Mouse (Mus musculus) right cerebral cortex, postnatal 36 days (tissue): ENCODE results near the gene Tbrg1.
A peak's percentile ranks its signal among the peaks of the same experiment; 100 is the strongest.

Experiments
- DNase-seq, 2 experiments: peaks; one replicate each; pipeline ENCODE4 v3.0.0; 2022; ENCODE audit warnings: low spot score in 2 of 2, mixed read lengths in 1 of 2

The Tbrg1 gene

GRCm38 (mm10) chr9:37656931-37657481, at the start of gene Tbrg1:
TSS of gene Tbrg1 (minus strand) at chr9:37657312.
- peak; percentile 71 to 74 for DNase-seq

DNA sequence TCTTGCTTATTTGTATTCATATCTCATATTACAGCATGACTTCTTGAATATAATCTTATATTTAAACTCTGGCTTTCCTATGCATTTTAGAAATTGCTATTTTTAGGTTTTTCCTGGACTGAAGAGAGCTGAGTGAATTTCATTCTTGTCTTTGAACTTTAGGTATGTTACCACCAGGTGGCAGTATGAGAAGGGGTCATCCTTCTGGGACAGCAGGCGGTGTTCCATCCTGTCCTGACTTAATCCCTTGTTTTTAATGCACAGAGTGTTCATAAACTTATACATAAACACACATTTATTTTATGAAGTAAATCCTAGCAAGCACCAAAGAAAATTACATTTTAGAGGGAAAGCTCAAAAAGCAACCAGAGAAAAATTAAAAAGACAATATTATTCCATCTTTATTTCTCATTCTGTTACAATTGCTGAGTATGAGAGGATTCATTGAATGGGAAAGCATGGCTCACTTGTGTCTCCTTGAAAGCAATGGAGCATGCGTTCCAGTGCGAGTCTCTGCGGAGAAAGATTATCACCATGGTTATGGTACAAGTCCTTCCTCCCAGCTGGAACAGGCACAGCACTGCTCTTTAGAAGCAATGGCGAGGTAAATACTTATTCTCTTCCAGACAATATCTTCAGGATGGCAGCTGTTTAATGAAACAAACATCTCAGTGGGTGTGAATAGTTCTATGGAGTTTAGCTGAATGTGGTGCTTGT, 33.0 kb upstream of the Tbrg1 start:
- DNase-seq = no peak

DNA sequence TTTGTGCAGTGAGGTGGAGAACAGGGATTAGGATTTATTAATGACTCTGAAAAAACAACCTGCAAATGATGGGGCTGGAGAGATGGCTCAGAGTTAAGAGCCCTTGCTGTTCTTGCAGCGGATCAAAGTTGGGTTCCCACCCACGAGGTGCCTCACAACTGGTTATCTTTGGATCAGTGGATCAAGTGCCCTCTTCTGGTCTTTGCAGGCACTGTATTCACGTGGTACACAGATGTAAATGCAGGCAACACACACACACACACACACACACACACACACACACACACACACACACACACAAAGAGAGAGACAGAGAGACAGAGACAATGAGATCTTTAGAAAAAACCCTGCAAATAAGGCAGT, 30.8 kb upstream of the Tbrg1 start:
- no peak for DNase-seq

- no peak for DNase-seq
Measured at GRCm38 (mm10) chr9:37687288-37687940, 30.3 kb upstream of the Tbrg1 start.

DNA sequence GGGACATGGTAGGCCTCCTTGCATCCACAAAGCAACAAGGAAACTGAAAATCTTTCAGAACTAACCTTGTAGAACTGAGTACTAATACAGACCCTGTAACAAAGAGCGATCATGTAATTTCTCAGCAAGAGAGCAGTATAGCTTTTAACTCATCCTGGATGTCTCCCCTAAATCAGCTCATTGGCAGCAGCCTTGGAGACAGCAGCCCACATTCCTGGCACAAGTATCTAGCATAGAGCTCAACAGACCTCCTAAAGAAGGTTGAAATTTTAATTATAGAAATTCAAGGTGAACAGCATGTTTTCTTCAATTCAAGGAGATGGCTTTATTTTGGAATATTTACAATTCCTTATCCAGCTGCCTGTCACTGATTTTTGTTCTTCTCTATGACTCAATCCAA, 24.0 kb upstream of the Tbrg1 start:
- DNase-seq = no peak

DNA sequence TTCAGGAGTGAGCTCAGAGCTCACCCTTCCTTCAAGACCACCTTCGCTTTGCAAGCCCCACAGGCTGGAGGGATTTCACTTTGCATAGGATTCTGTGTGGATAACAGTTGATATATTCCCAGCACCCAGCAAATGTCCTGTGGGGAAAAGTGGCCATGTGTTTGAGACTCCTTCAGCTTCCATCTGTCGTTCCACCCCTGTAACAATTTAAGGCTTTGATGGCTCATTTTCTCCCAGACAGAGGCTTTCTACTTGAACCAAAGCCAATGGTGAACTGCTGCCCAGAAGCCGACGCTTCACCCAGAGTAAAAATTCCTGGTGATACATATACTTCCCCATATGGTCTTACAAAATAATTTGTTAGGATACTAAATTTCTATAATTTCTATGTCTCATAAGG, 18.2 kb upstream of the Tbrg1 start:
- peak; percentile 28 to 74 for DNase-seq

GRCm38 (mm10) chr9:37670261-37670660, 13.1 kb upstream of the Tbrg1 start:
- no peak for DNase-seq

DNA sequence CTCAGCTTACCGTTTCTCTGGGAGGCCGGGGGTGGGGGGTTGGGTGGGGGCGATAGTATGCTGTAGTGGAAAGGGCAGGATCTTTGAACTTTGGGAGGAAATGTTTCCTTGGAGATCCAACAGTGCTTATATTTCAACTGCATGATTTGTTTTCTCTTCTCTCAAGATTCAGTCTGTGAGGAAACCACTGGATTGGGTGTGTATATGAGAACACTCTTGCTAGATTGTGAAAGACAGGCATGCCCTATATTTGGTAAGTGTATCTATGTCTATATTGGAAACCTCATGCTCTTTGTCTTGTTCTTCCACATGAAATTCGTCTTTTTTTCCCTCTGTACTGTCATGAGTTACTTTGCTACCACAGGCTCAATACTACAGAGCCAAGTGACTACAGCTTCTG, 12.6 kb upstream of the Tbrg1 start:
- DNase-seq = no peak

DNA sequence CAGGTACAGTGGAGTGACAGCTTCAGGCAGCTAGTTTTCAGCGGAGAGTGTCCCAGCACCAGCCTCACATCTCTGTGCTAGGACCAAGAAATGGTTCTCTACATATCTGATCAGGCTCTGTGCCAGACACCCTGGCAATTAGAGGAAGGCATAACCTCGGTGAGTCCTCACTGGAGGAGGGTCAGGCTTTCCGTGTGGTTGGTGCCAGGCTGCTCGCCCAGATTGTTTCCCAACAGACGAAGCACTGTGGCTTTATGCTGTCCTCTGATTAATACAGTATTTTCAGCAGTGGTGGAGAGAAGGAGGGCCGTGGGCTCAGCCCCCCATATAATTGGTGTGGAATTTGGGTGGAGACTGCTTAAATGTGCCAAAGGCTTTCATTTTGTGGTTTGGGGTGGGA, 12.0 kb upstream of the Tbrg1 start, which contains the start of gene Panx3:
Gene Panx3, minus strand, starts transcription at position 121 of the 400 bp plus-strand sequence.
- DNase-seq = no peak

DNA sequence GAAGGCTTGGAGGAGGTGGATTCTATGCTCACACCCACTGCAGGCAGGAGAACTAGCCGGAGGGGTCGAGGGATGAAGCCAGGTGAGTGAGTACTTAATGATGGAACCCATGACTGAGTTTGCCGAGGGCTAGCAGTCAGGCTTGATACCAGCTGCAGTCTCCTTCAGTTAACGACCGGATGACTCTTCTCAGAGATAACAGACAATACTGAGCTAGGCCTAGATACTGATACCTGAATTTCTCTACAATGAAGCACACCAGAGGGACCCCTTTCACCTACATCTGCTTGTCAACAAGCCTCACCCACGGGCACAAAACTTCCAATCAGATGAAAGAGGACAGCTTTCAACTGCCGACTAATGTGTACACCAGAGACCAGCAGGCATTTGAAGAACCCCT, 8.9 kb upstream of the Tbrg1 start:
- no peak for DNase-seq

DNA sequence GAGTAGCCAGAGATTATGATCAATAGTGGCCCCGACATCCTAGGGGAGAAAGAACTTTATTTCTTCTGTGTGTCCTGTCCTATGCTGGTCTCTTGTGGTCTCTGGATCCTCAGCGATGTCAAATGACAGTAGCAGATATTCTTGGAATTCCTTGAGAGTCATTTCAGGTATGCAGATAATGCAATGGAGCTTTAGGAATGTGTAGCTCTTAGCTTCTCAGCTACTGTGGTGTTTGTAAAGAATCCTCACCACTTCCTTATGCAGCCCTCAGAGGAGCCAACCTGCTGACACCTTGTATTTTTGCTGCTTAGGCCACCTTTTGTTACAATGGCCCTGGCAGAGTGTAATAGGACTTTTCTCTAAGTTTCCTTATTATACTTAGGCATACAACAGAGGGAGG, 7.5 kb upstream of the Tbrg1 start:
- DNase-seq = no peak

GRCm38 (mm10) chr9:37663210-37663609, 6.1 kb upstream of the Tbrg1 start:
- DNase-seq = no peak

DNA sequence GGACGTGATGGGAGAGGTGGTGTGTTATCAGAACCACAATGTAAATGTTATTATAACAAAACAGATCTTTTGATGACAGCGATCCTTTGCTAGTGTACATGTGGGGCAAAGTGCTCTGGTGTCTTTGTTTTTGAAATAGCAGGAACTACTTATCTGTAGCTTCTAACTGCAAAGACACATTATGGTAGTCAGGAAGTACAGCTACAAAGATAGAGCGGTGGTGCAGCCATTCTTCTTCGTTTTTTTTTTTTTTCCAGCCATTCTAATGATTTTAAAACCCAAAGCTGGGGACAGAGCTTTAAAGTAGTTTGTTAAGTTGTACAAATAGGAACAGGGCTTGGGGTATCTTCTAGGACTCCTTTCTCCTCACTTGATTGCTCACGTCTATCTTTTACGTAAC, 2.3 kb upstream of the Tbrg1 start:
- no peak for DNase-seq

DNA sequence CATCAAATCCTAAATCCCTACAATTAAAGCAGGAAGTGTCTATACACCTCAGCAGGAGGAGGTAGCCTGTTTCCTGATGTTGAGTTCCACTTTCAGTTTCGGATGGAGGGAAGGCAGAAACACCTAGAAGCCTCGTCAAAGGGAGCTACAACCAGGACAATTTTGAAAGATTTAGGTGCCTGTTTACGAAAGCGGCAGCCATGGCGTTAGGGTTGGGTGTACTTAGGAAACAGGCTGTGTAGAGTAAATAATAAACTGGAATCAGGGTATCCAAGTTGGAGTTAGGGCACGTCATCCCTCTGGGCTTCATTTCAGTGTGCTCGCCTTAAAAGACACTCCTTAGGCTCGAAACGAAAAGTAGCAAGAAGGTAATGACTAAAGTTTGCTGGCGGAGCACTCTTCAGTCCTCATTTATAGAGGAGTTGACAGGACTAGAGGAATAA, 652 bp downstream of the Tbrg1 start:
- DNase-seq = no peak

DNA sequence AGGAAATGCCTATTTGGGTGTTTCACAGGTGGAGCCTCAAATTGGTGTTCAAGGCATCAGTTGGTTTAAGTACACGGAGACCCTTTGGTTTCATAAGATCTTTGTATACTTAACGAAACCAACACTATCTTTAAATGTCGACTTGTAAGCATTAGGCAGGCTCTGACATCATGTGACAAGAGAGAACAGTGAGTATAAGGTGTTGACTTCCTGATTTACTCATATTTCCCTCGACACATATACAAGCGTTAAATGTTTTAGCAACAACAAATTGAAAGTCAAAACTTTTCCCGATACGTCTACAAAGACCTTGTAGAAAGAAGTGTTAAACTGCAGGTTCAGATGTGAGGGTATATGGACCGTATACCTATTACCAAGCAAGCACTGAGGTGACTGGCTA, 1.2 kb downstream of the Tbrg1 start:
- no peak for DNase-seq

DNA sequence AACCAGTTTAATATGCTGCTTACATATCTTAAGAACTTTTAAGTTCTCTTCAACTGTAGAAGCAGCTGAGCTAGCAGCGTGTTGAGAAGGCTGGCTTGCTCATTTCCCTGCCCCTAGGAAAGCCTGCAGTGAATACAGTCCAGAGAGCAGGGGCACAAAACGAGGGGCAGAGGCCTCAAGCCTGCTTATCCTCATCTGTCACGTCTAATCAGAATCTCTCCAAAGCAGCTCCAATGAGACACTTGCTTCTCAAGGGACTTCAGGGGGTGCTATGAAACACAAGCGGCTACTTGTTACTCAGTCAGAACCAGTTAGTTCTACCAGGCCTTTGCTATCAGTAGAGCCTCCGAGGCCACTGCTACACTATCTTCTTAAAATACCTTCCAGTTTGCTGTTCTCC, 3.3 kb downstream of the Tbrg1 start:
- no peak for DNase-seq

GRCm38 (mm10) chr9:37650639-37651038, 6.5 kb downstream of the Tbrg1 start:
- no peak for DNase-seq

GRCm38 (mm10) chr9:37646246-37646645, 10.9 kb downstream of the Tbrg1 start:
- DNase-seq = no peak

DNA sequence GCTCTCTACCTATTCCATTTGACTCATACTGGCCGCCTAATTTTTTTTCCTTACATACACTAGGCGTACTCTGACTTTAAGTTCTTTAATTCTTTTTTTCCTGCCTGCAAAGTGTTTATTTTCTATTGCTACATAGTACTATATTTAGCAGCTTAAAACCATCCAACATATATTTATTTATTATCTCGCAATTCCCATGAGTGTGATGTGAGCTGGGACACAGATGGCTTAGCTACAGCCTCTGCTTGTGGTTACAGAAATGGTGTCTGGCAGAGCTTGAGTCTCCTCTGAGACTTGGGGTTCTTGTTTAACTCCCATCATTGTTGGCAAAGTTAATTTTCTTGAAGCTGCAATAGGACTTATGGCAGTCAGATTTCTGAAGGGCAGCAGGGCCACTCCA, 18.4 kb downstream of the Tbrg1 start:
- DNase-seq = no peak

GRCm38 (mm10) chr9:37636800-37637542, 20.1 kb downstream of the Tbrg1 start:
- no peak for DNase-seq

DNA sequence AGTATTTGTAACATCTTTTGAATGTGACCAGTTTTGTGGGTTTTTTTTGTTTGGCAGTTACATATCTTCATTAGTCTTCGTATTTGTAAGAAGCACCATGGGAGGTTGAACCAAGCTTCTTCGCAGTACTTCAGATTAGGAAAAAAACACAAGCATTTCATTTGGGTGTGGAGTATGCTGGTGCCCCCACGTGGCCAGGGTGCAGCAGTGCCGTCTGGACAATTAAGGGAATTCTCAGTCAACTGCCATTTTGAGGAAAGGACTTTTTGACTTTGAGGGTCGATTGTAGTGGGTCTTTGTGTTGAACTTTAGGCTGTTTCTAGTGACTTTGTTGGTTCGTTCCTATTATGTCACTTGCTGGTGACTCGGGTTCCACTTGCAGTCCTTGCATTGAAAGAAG, 20.8 kb downstream of the Tbrg1 start:
- DNase-seq = peak; percentile 38 to 40

DNA sequence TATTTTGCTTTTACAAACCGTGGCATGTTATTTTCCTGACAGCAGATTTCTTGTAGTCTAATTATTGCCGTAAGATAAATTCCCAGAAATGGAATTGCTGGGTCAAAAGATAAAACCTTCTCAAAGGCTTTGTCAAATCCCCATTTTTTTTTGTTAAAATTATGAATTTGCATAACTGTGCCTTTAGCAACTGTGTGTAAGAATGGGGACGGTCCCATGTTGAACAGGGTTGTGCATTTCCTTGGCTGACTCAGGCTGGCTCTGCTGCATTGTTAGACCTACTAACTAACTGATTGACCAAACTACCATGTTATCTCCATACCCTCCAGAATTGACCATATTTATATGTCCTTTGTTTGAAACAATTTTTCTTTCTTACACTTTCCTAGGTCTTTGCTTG, 22.8 kb downstream of the Tbrg1 start:
- no peak for DNase-seq

- DNase-seq = no peak
Measured at GRCm38 (mm10) chr9:37632305-37632704, 24.8 kb downstream of the Tbrg1 start.
